Mouse (Mus musculus) embryonic fibroblast, embryonic 13.5 days (primary cell): ENCODE results near the gene Dynlt1b. TPM values are rescaled to one million over a fixed set of nuclear protein-coding genes. Genes with fewer than 3 reads are reported as not detected.
"Not testable (repeated sequence)": the region's sequence is repeated elsewhere in the genome, so short reads cannot be mapped to it uniquely, and the experiment has no call there.

Source experiments
- H3K27ac ChIP-seq: 2 replicates; pipeline ENCODE4 v1.5.1; 2012; ENCODE audit warnings: low read length, control low read depth, inconsistent platforms; ENCODE audit not compliant: insufficient read depth
- H3K4me1 ChIP-seq: 2 replicates; pipeline ENCODE4 v1.6.1; 2011; ENCODE audit warnings: low read length; ENCODE audit not compliant: control insufficient read depth, insufficient read depth
- H3K4me3 ChIP-seq: 2 replicates; pipeline ENCODE4 v1.5.1; 2011; ENCODE audit warnings: mild to moderate bottlenecking, control low read depth, low read length; ENCODE audit not compliant: insufficient read depth
- polyA plus RNA-seq: library from polyadenylated mRNA; stranded (reverse); fragments of >200 nt; gene quantifications from 2 replicates; pipeline ENCODE4 v1.2.4, GENCODE M21; 2011; ENCODE audit warnings: low read depth; ENCODE audit not compliant: missing spikeins, insufficient read length

Gene Dynlt1b
- polyA plus RNA-seq, 1 experiment, result 211 TPM

DNA sequence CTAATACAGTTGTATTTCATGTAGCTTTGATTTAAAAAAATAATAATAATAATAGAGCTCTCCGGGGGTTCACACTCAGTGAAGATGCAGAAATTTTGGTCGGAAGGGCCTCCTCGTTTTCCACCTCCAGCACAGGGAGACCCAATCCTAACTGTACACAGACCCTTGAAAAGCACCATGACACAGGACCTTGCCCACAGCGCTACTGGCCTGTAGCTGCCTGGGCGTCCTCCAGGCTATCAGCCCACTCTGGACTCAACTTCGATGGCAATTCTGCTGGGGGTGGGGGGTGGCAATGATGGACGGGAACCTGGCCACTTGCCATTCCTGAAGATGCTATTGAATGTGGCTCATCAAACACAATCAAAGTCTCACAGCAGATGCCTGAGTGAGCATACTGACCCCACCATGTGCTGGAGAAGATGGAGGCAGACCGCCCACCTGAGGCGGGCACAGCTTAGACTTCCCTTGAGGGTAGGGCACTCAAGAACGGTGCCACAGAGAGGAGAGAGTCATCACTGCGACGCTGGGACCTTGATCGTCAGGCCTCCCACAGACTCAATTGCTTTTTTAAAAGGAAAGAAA lies 10.7 kb downstream of the Dynlt1b start:
- H3K4me1 ChIP-seq, H3K27ac ChIP-seq, H3K4me3 ChIP-seq: not testable (repeated sequence)

DNA sequence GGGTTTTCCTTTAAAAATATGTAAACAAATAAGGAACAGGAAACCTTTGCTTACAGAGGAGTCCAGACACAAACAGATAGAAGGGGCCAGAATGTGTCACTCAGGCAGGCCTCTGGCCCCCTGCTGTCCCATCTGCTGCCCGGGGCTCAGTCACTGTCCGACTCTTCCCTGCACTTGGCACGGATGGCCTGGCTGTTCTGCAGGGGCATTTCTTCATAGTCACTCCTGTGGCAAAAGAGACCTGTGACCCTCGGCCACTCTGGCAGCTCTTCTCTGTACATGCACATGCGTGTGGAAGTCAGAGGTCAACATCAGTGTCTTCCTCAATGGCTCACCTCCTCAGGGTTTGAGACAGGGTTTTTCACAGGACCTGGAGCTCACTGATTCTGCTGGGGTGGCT lies 11.3 kb downstream of the Dynlt1b start:
- H3K4me1 ChIP-seq, H3K27ac ChIP-seq, H3K4me3 ChIP-seq: not testable (repeated sequence)

DNA sequence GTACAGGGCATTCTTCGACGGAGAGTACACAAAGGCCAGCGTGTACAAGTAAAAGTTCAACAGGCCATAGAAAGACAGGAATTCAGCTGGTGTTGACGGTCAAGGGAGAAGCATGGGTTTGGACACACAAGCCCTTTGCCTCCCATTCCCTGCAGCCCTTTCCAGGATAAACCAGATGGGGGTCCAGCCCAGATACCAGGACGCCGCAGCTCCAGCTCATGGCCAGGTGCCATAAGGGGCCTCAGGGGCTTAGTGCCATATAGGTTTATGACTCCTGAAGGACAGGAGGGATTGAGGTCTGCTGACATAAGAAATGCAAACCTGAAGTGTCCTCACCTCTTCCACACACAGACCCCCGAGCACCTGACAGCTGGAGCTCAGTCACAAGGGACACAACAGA lies 12.6 kb downstream of the Dynlt1b start:
- not testable (repeated sequence) for H3K27ac ChIP-seq, H3K4me1 ChIP-seq, H3K4me3 ChIP-seq

DNA sequence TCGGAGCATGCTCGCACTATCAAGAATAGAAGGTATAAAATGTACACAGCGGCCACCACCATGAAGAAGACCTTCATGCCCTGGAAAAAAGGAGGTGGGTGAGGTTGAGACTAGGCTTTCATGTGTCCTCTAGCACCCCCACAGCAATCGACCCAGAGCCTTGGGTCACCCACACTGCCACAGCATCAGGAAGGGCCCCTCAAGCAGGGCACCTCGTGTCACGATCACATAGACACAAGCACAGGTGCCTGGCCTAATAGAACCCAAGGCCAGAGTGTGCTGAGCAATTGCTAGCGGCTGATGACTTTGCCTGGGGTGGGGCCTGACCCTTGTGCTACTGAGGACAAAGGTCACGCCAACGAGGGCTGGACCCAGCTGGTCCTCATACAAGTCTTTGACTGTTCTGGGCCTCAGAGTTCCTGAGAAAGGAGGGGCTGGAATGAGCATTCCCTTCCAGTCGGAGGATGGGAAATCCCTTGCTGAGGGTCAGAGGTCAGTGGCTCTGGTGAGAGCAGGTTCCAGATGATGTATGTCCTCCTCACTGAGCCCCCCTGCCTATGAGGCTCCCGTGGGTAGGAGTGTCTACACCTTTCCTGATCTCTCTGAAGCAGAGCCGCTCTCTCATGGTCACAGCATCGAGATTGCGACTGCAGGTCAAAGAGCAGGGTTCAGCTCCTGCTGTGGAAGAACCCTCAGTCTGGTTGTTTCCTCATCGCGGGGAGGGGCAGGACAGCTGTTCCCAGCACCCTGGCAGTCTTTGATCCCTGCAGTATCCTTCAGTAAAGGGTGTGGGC lies 16.1 kb downstream of the Dynlt1b start:
- not testable (repeated sequence) for H3K4me3 ChIP-seq, H3K27ac ChIP-seq, H3K4me1 ChIP-seq

DNA sequence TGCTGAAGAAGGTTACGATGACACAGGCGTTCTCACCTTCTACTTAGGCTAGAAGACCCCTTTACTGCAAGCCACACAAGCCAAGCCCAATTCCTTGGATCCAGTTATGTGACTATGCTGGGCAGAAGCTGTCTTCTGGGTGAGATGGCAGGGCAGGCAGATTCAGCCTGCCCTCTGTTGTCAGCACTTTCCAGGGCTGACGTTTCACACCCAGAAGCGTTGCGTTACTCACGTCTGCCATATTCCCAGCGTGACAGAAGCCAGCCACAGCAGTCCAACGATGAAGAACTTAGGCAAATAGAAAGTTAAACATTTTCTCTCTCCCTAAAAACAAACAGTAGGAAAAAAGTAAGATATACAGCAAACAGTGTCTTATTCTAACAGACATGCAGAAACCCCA lies 18.4 kb downstream of the Dynlt1b start:
- not testable (repeated sequence) for H3K4me1 ChIP-seq, H3K4me3 ChIP-seq, H3K27ac ChIP-seq

DNA sequence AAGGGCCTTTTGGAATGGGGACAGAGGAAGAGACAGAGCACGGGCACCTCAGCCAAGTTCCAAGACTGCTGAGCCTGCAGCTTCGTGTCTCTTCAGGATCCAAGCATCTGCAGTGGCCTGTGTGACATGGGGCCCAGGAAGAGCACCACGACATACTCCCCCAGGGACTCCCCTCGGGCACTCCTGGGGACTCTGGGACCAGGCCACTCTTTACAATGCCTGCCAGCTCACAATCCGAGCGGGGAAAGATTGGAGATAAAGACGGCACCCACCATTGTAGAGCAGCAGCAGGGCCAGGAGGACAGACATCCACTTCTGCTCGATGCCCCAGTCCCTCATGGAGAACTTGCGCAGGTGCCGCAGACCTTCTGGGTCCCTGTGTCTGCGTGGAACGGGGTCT lies 19.3 kb downstream of the Dynlt1b start:
- not testable (repeated sequence) for H3K27ac ChIP-seq, H3K4me3 ChIP-seq, H3K4me1 ChIP-seq

DNA sequence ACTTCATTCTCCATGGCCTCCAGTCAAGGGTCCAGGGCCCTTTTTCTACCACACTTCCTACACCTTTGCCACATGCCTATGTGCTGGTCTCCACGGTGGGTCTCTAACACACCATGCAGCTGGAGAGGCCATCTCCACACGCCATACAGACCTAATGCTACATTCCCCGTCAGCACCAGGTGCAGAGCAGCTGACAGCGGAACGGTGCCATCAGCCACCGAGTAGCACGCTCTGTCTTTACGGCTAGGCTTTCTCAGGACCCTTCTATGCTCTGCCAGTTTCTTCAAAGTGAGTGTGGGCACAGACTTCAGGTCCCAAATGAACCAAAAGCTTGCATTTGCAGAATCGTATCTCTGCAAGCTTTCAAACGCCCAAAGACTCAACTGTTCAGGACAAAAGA lies 21.3 kb downstream of the Dynlt1b start:
- H3K4me3 ChIP-seq, H3K27ac ChIP-seq, H3K4me1 ChIP-seq: not testable (repeated sequence)

DNA sequence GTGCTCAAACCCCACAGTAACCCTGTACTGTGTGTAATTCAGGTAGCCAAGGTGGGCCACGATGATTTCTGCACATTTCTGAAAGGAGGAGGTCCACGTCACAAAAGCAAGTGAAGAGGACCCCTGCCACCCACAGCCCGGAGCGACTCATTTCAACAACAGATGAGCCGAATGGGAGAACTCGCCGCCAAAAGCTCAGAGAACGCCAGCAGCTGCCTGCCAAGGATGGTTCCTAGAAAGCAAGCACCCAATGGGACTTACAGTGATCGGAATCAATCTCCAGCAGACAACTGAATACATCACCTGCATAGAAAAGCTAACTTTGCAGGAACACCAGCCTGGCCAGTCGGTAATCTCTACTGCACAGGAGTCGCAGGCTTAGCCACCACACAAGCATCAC lies 22.8 kb downstream of the Dynlt1b start:
- H3K4me1 ChIP-seq, H3K27ac ChIP-seq, H3K4me3 ChIP-seq: not testable (repeated sequence)

DNA sequence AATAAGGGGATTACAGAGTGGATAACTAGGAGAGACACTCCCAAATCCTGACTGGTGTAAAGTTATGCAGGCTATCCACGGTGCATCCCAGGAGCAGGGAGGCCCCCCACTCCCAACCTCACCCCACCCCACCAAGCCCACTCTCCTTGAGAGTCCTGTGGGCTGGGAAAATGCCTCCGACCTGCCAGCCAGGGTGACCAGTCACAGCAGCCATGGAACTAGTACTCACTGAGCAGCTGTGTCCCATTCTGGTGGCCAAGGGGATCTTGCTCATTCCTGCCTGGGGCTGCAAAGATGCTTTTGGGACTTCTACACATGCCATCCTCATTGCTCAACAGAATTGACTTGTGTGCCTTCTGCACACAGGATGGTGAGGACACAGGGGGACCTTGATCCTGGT lies 24.8 kb downstream of the Dynlt1b start:
- H3K27ac ChIP-seq, H3K4me3 ChIP-seq, H3K4me1 ChIP-seq: not testable (repeated sequence)

DNA sequence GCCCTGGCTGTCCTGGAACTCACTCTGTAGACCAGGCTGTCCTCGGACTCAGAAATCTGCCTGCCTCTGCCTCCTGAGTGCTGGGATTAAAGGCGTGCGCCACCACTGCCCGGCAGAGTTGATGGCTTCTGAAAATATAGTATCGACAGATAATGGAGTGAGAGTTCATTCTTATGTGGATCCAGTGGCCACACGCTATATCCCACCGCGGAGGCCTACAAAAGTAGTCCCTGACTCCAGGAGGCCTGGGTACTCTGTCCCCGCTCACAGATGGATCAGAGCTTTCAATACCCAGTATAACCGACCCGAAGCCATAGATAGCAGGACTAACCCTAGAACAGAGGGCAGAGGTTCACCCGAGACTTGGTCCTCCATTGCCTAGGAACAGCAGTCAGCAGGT lies 26.0 kb downstream of the Dynlt1b start:
- not testable (repeated sequence) for H3K27ac ChIP-seq, H3K4me3 ChIP-seq, H3K4me1 ChIP-seq

DNA sequence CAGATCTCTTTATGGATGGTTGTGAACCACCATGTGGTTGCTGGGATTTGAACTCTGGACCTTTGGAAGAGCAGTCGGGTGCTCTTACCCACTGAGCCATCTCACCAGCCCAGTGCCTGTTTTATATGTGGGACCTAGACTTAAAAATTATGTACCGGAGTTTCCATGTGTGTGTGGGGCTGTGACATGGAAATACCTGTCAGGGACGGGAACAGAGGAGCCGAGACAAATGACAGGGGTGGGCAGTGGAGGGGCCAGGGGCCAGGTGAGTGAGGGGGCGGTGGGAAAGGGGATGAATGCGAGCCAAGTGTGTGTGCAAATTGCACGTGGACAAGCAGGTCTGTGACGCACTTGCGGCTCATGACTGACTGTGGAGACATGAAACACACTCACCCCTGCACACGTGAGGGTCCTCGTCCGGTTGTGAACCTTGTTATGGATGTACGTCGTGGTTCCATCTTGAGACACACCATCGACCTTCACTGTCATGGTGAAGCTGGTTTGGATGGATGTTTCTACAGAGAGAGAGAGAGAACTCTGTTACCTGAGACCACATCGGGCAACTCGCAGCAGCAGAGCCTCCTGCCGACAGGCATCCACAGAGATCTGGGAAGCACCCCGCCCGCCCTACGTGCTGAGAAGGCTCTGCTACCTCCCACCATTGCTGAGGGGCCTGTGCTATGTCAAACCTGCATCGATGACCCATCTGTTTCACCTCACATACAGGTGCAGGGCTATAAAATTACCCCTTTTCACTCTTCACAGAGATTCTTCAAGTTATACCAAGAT lies 26.9 kb downstream of the Dynlt1b start:
- not testable (repeated sequence) for H3K27ac ChIP-seq, H3K4me1 ChIP-seq, H3K4me3 ChIP-seq

DNA sequence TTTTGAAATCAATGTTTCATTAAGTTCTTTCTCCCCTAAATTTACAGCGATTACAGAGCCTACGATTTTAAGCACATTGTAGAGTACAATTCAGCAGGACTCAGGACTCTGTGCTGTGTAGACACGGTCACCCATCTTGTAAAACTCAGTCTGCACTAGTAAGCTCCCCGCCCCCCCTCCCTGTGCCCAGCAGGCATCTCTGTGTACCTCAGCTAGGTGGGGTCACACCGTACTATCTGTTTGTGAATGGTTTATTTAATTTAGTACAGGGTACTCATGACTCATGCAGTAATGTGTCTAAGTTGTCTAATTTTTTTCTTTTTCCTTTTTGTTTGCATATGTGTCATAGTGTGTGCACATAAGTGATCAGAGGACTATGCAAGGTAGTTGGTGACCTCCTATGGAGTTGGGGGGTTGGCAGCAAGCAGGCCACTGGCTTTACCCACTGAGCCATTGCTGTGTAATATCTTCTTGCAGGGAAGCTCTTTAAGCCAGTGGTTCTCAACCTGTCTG lies 31.2 kb downstream of the Dynlt1b start:
- H3K4me1 ChIP-seq, result not testable (repeated sequence)

DNA sequence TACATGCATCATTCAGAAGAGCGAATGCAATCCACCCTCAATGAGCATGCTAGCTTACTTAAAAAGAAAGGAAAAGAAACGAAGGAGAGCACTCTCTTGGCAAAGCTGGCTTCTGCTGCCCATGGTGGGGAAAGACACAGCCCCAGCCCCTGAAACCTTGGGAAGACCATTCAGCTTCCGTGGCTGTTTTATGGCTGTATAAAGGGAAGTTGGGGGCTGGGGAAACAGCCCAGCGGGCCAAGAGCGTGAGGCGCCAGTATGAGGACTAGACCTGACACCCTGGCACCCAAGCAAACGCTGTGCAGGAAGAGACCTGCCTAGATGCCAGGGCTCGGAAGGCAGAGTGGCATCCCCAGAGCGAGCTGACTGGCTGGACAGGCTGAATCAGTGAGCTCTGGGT lies 35.8 kb downstream of the Dynlt1b start:
- not testable (repeated sequence) for H3K4me3 ChIP-seq, H3K4me1 ChIP-seq, H3K27ac ChIP-seq

More for the DNA sequence above, 31.2 kb downstream of the Dynlt1b start:
- not testable (repeated sequence) for H3K4me3 ChIP-seq, H3K27ac ChIP-seq

DNA sequence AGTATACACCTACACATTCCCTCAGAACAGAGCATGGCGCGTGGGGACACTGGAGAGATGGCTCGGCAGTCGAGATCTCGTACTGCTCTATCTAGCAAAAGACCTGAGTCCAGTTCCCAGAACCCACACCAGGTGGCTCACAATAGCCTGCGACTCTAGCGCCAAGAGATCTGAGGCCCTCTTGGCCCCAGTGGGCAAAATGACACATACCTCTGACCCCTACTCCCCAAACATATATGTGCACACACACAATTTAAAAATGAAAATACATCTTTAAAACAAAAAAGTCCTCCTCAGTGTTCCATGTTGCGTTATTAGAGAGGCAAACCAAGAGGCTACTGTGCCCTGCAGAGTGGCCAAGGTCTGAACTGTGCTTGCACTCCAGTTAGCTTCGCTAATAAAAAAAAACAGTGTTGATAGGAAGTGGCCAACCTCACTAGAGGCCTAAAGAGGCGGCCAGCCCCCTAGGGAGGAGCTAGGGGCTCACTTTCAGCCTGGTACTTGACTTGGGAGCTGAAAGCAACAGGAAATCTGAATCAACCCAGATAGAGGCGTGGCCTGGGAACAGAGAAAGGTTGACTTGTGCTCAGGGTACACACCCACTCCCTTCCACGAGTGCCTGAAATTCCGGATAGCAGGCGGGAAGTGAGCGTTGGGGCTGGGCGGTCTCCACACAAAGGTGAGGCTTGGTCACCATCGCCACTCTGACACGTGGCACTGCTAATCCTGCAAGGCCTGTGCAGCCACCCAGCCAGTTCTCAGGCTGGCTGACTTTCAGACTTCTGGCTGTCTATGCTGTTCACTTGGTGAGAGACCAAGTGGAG lies 37.9 kb downstream of the Dynlt1b start:
- H3K4me1 ChIP-seq, H3K4me3 ChIP-seq, H3K27ac ChIP-seq: not testable (repeated sequence)

DNA sequence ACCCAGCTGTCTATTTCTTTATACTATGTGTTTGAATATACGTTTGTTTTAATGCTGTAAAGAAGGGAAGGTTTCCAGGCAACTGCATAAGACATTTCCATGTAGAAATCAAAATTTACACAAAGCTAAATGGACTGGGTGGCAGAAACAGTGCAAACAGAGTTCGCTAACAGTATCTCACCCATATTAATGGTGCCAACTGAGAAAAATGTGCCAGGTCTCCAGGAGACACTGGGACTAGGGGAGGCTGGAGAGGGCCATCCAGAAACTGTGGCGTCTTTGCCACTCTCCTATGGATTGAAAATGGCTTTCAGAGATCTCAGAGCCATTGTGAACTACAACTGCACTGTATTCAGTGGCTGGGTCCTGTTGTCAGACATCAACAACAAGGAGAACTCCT lies 40.1 kb downstream of the Dynlt1b start:
- H3K4me1 ChIP-seq, H3K4me3 ChIP-seq, H3K27ac ChIP-seq: not testable (repeated sequence)
